Mouse (Mus musculus) G1E (cell line): ENCODE results near the gene Nup210.

Experiments
- CTCF ChIP-seq: IDR thresholded peaks from 2 replicates; pipeline ENCODE4 v1.5.1; 2012; ENCODE audit warnings: low read depth, low read length, inconsistent platforms, mixed read lengths
- GATA1 ChIP-seq: IDR thresholded peaks from 2 replicates; pipeline ENCODE4 v1.6.1; 2012; ENCODE audit warnings: borderline replicate concordance, low read length, inconsistent platforms, mixed read lengths
- GATA2 ChIP-seq: IDR thresholded peaks from 2 replicates; pipeline ENCODE4 v1.6.1; 2012; ENCODE audit warnings: low read depth, low read length, inconsistent platforms, borderline replicate concordance
- POLR2AphosphoS5 ChIP-seq: IDR thresholded peaks from 2 replicates; pipeline ENCODE4 v1.6.1; 2012; ENCODE audit warnings: low read depth, low read length, inconsistent platforms; ENCODE audit not compliant: insufficient replicate concordance

- no peak for TF ChIP-seq GATA2
- TF ChIP-seq CTCF, result no peak
- no peak for TF ChIP-seq GATA1
- no peak for TF ChIP-seq POLR2AphosphoS5
Observed at GRCm38 (mm10) chr6:91163195-91163911, 46.7 kb upstream of the Nup210 start.
